Mouse (Mus musculus): ENCODE results near the gene Fbxo7. TPM values are rescaled to one million over a fixed set of nuclear protein-coding genes. Genes with fewer than 3 reads are reported as not detected.

The Fbxo7 gene
- total RNA-seq, 2 experiments from 2014 or later: 13.1 to 15.4 TPM

GRCm38 (mm10) chr10:86077272-86077671, 55.5 kb downstream of the Fbxo7 start:
- DNase-seq (ENCODE audit: low spot score in 2 of 2): no peak

DNA sequence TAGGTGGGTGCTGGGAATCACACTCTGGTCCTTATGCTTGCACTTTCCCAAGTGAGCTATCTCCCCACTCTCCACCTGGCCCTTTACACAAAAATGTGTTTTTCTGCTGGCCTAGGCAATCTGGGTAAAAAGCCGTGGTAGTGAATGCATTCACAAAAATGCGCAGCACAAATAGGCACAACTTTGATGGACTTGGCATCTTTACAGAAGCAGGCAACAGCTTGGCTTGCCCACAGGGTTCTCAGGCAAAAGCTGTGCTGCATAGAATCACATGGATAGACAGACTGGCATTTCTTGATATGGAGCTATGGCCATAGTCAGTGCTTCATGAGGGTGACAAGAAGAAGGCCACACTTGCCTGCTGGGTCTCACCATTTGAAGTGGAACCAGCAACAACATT, 57.0 kb downstream of the Fbxo7 start:
- DNase-seq (ENCODE audit: low spot score in 2 of 2): no peak

DNA sequence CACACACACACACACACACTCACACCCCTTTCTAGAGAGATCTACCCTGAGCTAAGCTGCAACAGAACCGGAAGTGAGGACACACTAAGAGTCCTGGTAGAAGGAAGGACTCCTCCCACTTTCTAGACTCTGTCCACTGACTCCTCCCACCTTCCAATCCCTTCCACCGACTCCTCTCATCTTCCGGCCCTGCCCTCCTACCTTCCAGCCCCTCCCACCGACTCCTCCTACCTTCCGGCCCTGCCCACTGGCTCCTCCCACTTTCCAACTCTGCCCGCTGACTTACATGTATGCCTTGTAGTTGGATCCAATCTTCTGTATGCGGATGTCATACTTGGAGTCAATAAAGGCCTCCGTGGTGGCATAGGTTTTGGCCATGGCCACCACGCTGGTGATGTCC, 58.1 kb downstream of the Fbxo7 start:
- no peak for DNase-seq (ENCODE audit: low spot score in 2 of 2)

DNA sequence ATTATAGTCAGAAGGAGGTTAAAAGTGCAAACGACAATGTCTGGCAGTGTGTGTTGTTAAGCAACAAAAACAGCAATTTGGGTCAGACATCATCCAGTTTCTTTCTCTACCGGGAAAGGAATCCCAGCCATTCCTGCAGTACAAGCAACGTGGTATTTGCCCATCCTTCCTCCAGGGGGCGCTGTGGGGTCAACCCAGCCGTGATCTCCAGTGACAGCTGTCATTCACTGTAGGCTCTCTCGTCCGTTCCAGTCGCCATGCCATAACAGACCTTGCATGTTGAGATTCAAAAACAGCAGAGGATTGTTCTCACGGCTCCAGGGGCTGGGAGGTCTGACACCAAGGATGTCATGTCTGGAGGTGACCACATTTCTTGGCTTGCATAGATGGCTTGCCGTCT, 70.1 kb downstream of the Fbxo7 start:
- DNase-seq (ENCODE audit: low spot score in 2 of 2): peak; percentile 28

GRCm38 (mm10) chr10:86093109-86094035, 71.6 kb downstream of the Fbxo7 start:
- no peak for DNase-seq (ENCODE audit: low spot score in 2 of 2)

DNA sequence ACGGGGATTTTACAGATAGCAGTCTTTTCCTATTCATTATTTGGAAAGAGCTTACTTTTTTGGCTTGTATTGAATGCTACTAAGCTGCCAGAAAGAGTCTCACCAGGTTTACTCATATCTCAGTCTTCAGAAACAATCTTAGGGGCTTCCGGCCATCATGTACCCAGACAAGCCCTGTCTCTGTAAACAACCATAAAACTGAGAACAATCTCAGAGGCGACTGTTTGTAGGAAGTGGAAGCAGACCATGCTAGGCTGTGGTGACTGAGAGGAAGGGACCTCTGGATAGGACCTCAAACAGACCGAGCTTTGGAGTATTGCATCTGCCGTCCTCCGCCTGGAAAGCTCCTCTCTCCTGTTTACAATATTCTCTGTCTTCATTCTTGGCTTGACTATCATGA, 76.6 kb downstream of the Fbxo7 start:
- DNase-seq (ENCODE audit: low spot score in 2 of 2): no peak

GRCm38 (mm10) chr10:86100281-86100851, 78.6 kb downstream of the Fbxo7 start:
- peak in 1 of 2 experiments; percentile 49 for DNase-seq (ENCODE audit: low spot score in 2 of 2)

Other genes starting within 250 kb of the Fbxo7 start
- gene Pwp1, start 192.5 kb upstream of the Fbxo7 start, total RNA-seq (2021): 10 to 100 TPM; 22.3 to 22.7 TPM
- gene Prdm4, start 104.8 kb upstream of the Fbxo7 start, total RNA-seq (2021): 10 to 100 TPM; 17.0 to 19.9 TPM
- not detected for gene Ascl4, start 94.3 kb upstream of the Fbxo7 start, total RNA-seq (2021)
- 10 to 100 TPM; 85.8 to 93.1 TPM for gene Rtcb, start 64.1 kb upstream of the Fbxo7 start, total RNA-seq (2021)
- gene Bpifc, start 10.1 kb upstream of the Fbxo7 start, total RNA-seq (2021): not detected

Measured in gastrocnemius, postnatal 4 days (tissue).